Mouse (Mus musculus) brain, embryonic 18.5 days (tissue): ENCODE measurements at regions not wholly inside any gene's neighbourhood (a gene's known extent, or its start where the extent isn't known, plus 50 kb on each side); places are given as distances from the start of the nearest gene placed in this dataset.

Experiments used
- DNase-seq: peaks from one replicate; pipeline ENCODE4 v3.0.0-alpha.2; 2012; ENCODE audit warnings: low read depth, low spot score

GRCm38 (mm10) chr6:127207308-127207707 is 55.3 kb upstream of the Ccnd2 start:
- no peak for DNase-seq

GRCm38 (mm10) chr6:127213355-127213754 is 61.4 kb upstream of the Ccnd2 start:
- no peak for DNase-seq

- DNase-seq = no peak
Observed at GRCm38 (mm10) chr6:127215915-127216314, 63.9 kb upstream of the Ccnd2 start.

- no peak for DNase-seq
Observed at GRCm38 (mm10) chr6:127218634-127219445, 66.8 kb upstream of the Ccnd2 start.

- no peak for DNase-seq
Observed at GRCm38 (mm10) chr6:127219446-127219802, 67.4 kb upstream of the Ccnd2 start.

- no peak for DNase-seq
Observed at GRCm38 (mm10) chr6:127226242-127226983, 74.4 kb upstream of the Ccnd2 start.

- no peak for DNase-seq
Observed at GRCm38 (mm10) chr6:127236510-127237109, 84.6 kb upstream of the Ccnd2 start.

- DNase-seq = no peak
Observed at GRCm38 (mm10) chr6:127237168-127237567, 85.2 kb upstream of the Ccnd2 start.

GRCm38 (mm10) chr6:127239529-127240471 is 87.8 kb upstream of the Ccnd2 start:
- no peak for DNase-seq

GRCm38 (mm10) chr6:127240472-127241375 is 88.7 kb upstream of the Ccnd2 start:
- no peak for DNase-seq

- no peak for DNase-seq
Observed at GRCm38 (mm10) chr6:127241693-127242425, 89.9 kb upstream of the Ccnd2 start.

- no peak for DNase-seq
Observed at GRCm38 (mm10) chr6:127243032-127243431, 91.0 kb upstream of the Ccnd2 start.

GRCm38 (mm10) chr6:127245814-127246440 is 93.9 kb upstream of the Ccnd2 start:
- no peak for DNase-seq

- no peak for DNase-seq
Observed at GRCm38 (mm10) chr6:127246730-127247129, 94.7 kb upstream of the Ccnd2 start.

- no peak for DNase-seq
Observed at GRCm38 (mm10) chr6:127247343-127247742, 95.3 kb upstream of the Ccnd2 start.

GRCm38 (mm10) chr6:127250181-127250873 is 98.3 kb upstream of the Ccnd2 start:
- no peak for DNase-seq

- DNase-seq = no peak
Observed at GRCm38 (mm10) chr6:127250874-127251670, 99.1 kb upstream of the Ccnd2 start.

- DNase-seq = no peak
Observed at GRCm38 (mm10) chr6:127251671-127251985, 99.6 kb upstream of the Ccnd2 start.
